Mouse (Mus musculus): Measurements from ENCODE around the gene B3galnt1. TPM values are rescaled to one million over a fixed set of nuclear protein-coding genes. Genes with fewer than 3 reads are reported as not detected.
A peak's percentile ranks its signal among the peaks of the same experiment; 100 is the strongest.

Gene B3galnt1
- 27.3 and 34.2 TPM in 2 replicates for polyA plus RNA-seq (2012; ENCODE audit: insufficient read depth, insufficient read length, missing spikeins)

DNA sequence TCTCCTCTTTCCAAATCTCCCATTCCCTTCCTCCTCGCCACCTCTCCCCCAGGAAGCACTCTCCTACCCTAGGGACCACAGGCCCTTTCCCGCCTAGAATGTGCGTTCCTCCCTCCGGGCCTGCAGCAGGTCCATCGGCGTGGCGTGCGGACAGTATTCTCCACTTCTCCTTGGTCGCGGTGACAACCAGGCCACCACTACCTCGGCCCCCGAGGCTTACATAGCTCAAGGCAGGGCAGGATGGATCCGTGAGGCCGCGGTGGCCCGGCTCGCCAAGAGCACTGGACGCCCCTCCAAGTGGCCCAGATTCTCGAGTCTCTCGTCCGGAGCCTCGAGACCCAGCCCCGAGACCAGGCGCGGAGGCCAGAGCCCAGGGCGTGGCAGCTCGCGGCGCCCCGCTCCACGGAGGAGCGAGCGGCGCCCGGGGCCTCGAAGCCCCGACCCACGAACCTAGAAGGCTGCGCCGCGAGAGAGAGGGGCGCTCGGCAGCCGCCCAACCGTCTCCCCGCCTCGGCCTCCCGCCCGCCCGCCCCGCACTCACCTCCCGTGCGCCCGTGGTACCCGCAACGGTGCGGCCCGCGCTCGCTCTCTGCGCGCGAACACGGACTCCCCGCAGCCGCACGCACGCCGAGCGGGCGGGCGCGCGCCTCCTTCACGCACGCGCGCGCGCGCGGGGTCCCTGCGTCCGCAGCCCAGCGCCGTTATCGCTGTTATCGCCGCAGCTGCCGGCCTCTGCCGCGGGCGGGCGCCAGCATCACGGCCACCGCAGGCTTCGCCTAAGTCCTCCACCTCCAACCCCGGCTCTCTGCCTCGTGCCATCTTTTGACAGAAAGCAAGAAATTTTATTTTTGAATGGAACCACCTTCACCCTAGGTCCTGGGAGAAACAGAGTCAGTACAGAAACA is at the start of gene B3galnt1:
Gene B3galnt1 (minus strand): TSS at position 700 of the 905 bp plus-strand sequence.
- peaks cover 13% of the 10 kb centered on the region for H3K4me1 ChIP-seq (ENCODE audit: control insufficient read depth, insufficient read depth, low read length)
- peak within 1 kb of the TSS; percentile 79 for H3K27ac ChIP-seq (ENCODE audit: insufficient read depth, low read depth, low read length)
- TF ChIP-seq POLR2A (IDR thresholded peaks at IDR 0.05; ENCODE audit: borderline replicate concordance, low read depth, low read length), result no peak
- peak; percentile 43; the same call in 1 of the 2 replicates for TF ChIP-seq CTCF (IDR thresholded peaks at IDR 0.05; ENCODE audit: low read depth, low read length)
- peak within 1 kb of the TSS; percentile 96 for H3K4me3 ChIP-seq (ENCODE audit: insufficient read depth, low read length)

DNA sequence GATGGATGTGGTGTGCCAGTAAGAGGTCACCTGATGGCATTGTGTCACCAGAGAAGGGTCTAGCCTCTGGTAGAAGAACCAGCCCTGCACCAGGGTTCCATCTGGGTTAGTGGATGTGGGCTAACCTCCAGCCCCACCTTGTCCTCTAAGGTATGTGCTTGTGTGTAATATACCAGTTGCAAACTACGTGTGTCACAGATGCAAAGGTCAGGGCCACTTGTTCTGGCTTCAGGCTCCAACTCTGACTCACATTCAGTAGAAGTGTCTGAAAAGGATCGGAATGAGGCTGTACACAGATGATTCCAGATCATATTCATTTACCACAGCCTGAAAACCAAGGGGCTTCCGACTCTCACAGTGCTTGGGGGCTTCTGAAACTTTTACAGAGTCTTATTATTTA is 35.8 kb upstream of the B3galnt1 start:
- H3K4me1 ChIP-seq (ENCODE audit: control insufficient read depth, insufficient read depth, low read length), result peaks cover 39% of the 10 kb centered on the region
- TF ChIP-seq POLR2A (IDR thresholded peaks at IDR 0.05; ENCODE audit: borderline replicate concordance, low read depth, low read length), result no peak
- peak overlapping the region; percentile 93 for H3K27ac ChIP-seq (ENCODE audit: insufficient read depth, low read depth, low read length)
- H3K4me3 ChIP-seq (ENCODE audit: insufficient read depth, low read length), result no peak overlapping the region

DNA sequence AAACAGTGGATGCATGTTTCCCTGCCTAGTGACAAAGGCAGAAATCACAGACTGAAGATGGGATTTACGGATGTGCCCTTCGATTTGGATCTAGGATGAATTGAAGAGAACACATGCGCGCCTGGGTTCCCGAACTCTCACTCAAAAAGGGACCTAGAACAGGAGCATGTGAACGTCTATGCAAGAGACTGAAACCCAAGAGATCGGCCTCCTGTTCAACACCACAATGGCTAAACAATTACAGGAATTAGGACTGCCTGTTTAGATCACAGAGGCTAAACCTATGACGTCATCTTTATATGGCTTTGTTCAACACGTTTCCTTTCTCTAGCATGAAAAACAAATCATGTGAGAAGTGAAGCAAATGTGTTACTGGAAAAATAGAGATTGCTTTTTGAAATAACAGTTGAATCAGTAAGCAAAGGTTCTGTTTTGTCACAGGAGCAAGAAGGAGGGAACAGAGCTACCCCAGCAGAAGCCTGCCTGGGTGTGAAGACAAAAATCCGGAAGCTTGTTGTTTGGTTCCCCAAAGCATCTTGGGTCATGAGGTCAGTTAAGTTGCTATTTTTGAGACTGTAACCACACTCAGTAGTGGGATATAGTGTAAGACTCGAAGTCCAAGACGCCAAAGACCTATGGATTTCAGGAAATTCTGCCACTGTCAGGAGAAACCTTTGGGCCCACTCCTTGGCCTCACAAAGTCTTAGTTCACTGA is 35.1 kb upstream of the B3galnt1 start:
- TF ChIP-seq POLR2A (IDR thresholded peaks at IDR 0.05; ENCODE audit: borderline replicate concordance, low read depth, low read length) (no peak), CTCF (IDR thresholded peaks at IDR 0.05; ENCODE audit: low read depth, low read length) (no peak)
- peaks cover 39% of the 10 kb centered on the region for H3K4me1 ChIP-seq (ENCODE audit: control insufficient read depth, insufficient read depth, low read length)
- H3K27ac ChIP-seq (ENCODE audit: insufficient read depth, low read depth, low read length), result peak overlapping the region; percentile 93
- no peak overlapping the region for H3K4me3 ChIP-seq (ENCODE audit: insufficient read depth, low read length)

DNA sequence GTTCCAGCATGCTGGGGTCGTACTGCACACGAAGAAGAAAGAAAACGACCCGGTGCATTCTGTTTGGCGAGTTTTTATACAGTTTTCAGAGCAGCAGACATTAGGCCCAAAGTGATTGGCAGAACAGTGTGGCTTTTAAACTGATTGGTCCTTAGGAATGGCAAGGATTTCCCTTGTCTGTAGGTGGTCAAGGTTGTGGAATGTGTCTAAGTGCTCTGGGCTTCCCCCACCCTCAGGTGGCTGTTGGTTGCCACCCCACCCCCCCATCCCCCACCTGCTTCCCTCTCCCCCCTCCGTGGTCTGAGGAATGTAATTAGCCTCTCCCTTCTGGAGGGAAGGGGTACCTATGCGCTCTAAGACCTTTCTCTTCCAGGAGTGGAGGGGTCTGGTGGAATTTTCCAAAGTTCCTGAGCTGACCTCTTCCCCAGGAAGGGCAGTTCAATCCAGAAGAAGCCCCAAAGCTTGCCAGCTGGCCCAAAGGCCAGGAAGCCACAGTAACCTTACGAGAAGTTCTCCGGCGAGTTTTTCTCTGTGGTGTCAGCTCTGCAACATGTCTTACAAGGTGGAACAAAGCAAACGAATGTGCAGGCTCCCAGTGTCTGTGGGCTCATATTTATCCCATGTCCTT is 28.3 kb upstream of the B3galnt1 start:
- Histone ChIP-seq H3K4me3 (ENCODE audit: insufficient read depth, low read length) (no peak overlapping the region), H3K27ac (ENCODE audit: insufficient read depth, low read depth, low read length) (no peak overlapping the region), H3K4me1 (ENCODE audit: control insufficient read depth, insufficient read depth, low read length) (peaks cover 7% of the 10 kb centered on the region)
- TF ChIP-seq POLR2A (IDR thresholded peaks at IDR 0.05; ENCODE audit: borderline replicate concordance, low read depth, low read length) (no peak), CTCF (IDR thresholded peaks at IDR 0.05; ENCODE audit: low read depth, low read length) (no peak)

DNA sequence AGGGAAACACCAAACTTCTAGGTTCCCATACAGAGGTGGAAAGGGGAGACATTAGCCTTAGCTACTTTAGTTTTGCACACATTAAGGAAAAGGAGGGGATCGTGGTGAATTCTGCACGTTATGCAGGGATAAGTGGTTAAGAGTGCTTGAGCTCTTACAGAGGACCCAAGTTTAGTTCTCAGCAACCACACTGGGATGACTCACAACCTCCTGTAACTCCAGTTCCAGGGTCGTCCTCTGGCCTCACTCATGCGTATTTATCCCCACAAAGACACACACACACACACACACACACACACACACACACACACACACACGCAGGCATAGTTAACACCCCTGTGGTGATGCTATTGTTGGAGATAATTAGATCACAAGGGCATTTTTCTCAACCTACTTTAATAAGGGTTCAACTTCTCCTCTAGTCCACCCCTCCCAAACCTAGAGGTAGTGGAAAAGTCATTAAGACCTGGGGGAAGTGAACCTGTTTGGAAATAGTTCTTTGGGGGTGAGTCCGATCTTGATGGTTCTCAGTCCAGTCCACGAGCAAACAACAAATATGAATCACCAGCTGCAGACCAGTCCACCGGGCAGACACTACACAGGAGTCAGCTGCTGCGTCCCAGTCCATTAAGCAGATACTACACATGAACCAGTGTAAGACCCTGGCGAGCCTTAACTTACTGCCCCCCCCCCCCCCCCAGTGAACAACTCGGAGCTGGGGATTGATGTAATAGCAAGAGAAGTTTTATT is 27.6 kb upstream of the B3galnt1 start:
- Histone ChIP-seq H3K4me1 (ENCODE audit: control insufficient read depth, insufficient read depth, low read length) (peaks cover 5% of the 10 kb centered on the region), H3K4me3 (ENCODE audit: insufficient read depth, low read length) (no peak overlapping the region), H3K27ac (ENCODE audit: insufficient read depth, low read depth, low read length) (no peak overlapping the region)
- TF ChIP-seq CTCF (IDR thresholded peaks at IDR 0.05; ENCODE audit: low read depth, low read length) (no peak), POLR2A (IDR thresholded peaks at IDR 0.05; ENCODE audit: borderline replicate concordance, low read depth, low read length) (no peak)

DNA sequence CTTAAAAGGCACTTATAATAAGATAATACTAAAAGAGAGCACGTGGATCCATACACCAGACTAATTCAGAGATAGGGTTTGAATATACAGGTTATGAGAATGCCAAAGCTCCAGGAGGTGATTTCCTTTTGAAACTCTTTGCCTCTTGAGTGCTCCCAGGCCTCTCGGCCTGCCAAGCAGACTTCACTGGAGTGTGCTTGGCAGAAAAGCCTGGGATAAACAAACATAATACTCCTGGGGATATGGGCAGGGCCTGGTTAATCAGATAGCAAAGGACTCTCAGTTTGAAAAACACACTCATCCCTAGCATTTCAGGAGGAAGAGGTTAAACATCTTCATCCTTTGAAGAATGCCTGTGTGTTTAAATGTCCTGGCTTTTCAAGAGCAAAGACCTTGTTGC is 25.4 kb upstream of the B3galnt1 start:
- H3K4me3 ChIP-seq (ENCODE audit: insufficient read depth, low read length), result no peak overlapping the region
- no peak overlapping the region for H3K27ac ChIP-seq (ENCODE audit: insufficient read depth, low read depth, low read length)
- no peaks in the 10 kb centered on the region for H3K4me1 ChIP-seq (ENCODE audit: control insufficient read depth, insufficient read depth, low read length)
- TF ChIP-seq CTCF (IDR thresholded peaks at IDR 0.05; ENCODE audit: low read depth, low read length) (no peak), POLR2A (IDR thresholded peaks at IDR 0.05; ENCODE audit: borderline replicate concordance, low read depth, low read length) (no peak)

DNA sequence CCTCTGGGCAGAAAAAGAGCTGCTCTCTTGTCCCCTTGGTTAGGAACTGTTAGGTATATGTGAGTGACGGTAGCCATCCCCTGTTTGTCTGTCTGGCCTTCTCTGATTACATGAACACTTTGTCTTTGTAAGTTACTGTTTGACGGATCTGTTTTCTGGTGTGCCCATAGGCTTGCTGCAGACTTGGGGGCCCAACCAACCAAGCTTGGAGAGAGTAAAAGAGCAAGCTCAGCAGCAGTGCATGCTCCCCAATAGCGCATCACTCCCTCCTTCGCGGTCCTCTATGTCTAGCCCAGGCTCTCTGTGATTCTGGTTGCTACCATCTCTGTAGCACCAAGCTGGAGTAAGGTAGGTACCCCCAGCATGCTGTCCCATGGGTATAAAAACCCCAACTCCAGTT is 9.1 kb upstream of the B3galnt1 start:
- H3K27ac ChIP-seq (ENCODE audit: insufficient read depth, low read depth, low read length), result peak overlapping the region; percentile 98
- H3K4me1 ChIP-seq (ENCODE audit: control insufficient read depth, insufficient read depth, low read length), result peaks cover 13% of the 10 kb centered on the region
- TF ChIP-seq POLR2A (IDR thresholded peaks at IDR 0.05; ENCODE audit: borderline replicate concordance, low read depth, low read length), result no peak
- no peak for TF ChIP-seq CTCF (IDR thresholded peaks at IDR 0.05; ENCODE audit: low read depth, low read length)
- no peak overlapping the region for H3K4me3 ChIP-seq (ENCODE audit: insufficient read depth, low read length)

DNA sequence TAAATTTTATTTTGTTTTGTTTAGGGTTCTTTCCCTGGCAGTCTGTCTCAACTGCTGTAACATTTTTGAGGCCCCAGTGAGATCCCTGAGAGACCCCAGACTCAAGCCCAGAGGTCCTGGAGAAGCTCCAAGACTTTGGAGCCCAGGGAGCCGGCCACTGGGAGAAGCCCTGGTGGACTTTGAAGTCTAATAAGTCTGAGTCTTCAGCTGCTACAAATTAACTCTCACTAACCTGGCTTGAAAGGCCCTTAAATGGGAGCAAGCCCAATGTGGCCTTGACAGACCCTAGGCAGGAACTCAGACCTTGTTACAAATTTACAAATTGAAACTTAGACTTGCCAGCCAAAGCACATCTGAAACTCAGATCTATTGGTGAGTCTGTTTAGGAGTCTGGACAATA is 8.7 kb upstream of the B3galnt1 start:
- Histone ChIP-seq H3K27ac (ENCODE audit: insufficient read depth, low read depth, low read length) (peak overlapping the region; percentile 98), H3K4me1 (ENCODE audit: control insufficient read depth, insufficient read depth, low read length) (peaks cover 13% of the 10 kb centered on the region), H3K4me3 (ENCODE audit: insufficient read depth, low read length) (no peak overlapping the region)
- TF ChIP-seq POLR2A (IDR thresholded peaks at IDR 0.05; ENCODE audit: borderline replicate concordance, low read depth, low read length) (no peak), CTCF (IDR thresholded peaks at IDR 0.05; ENCODE audit: low read depth, low read length) (no peak)

DNA sequence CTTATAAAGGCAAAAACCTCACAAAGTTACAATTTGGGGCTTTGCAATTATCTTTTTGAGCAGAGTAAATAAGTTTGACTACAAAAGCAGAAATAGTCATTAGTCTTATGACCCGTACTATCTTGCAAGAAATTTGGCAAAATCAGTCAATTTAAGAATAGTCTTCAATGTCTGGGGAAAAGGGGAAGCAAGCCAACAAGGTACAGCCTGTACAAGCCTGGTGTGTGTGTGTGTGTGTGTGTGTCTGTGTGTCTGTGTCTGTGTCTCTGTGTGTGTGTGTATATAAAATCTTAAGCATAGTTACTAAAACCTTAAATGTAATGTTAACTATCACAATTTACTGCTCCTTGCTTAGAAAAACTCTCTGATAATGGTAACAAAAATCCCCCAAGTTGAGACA is 8.2 kb upstream of the B3galnt1 start:
- H3K4me1 ChIP-seq (ENCODE audit: control insufficient read depth, insufficient read depth, low read length), result peaks cover 13% of the 10 kb centered on the region
- H3K27ac ChIP-seq (ENCODE audit: insufficient read depth, low read depth, low read length), result peak overlapping the region; percentile 98
- TF ChIP-seq CTCF (IDR thresholded peaks at IDR 0.05; ENCODE audit: low read depth, low read length), result no peak
- no peak for TF ChIP-seq POLR2A (IDR thresholded peaks at IDR 0.05; ENCODE audit: borderline replicate concordance, low read depth, low read length)
- no peak overlapping the region for H3K4me3 ChIP-seq (ENCODE audit: insufficient read depth, low read length)
